Mouse (Mus musculus) kidney, adult 8-10 months (tissue): ENCODE measurements around the gene Olfr786.

ENCODE experiments used
- DNase-seq, 2 experiments: peaks; one replicate each; pipeline ENCODE4 v3.0.0; 2022

Gene Olfr786

DNA sequence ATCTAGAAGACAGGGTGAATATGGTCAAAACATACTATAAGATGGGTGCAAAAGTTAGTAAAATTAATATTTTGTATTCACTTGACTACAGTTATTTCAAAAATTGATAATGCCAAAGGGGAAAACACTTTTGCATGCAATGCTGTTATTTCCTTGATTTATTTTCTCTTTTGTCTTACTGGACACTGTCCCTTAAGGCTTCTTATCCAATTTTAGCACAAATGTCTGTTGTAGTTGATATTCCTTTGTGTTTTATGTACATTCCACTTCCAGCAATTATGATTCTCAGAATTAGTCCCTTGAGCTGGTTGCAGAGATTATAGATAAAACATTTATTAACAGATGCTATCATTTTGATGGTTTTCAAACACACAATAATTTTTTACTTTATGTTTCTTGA lies at the start of gene Olfr786:
Olfr786 (plus strand) TSS at position 301 of the 400 bp plus-strand sequence.
- no peak for DNase-seq

DNA sequence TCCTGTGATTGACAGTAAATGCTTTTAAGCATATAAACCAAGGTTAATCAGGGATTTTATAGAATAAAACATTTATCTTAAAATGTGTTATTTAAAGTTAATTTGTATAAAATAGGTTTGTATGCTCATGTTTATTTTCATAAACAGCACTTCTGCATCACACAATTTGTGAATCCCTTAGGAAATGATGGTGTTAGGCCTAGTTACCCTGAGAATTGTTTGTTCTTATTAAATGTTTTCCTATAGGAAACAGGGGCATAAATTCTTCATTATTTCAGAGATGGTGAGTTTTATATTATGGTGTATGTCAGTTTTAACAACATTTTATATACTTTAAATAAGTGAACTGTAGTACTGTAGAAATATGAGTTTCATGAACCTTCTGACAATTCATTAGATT lies 43.3 kb upstream of the Olfr786 start, which contains the start of gene Olfr784:
Olfr784 (plus strand) TSS at position 301 of the 400 bp plus-strand sequence.
- no peak for DNase-seq

DNA sequence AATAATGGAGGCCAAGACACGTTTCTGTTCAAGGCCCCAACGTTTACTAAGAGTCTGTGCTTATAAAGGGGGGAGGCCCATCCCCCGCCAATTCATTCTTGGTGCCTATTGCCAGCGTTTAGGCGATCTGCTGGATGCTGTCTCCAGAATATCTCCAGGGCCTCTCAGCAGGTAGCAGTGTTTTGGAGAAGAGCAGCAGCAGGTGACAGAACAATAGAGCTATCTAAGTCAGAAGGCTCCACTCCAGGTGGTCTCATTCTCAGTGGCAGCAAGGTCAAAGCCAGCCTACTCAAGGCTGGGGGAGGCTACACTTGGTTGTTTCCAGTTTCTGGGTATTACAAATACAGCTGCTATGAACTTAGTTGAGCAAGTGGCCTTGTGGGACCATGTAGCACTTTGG lies 26.2 kb upstream of the Olfr786 start:
- DNase-seq = no peak

- DNase-seq = no peak
These were observed 22.0 kb upstream of the Olfr786 start, which contains the start of gene Olfr785 for GRCm38 (mm10) chr10:129405126-129405525. Olfr785 (plus strand) TSS chr10:129405426.

- DNase-seq = no peak
These were observed 34.5 kb downstream of the Olfr786 start, which contains the start of gene Olfr787 for GRCm38 (mm10) chr10:129461562-129461961. Olfr787 (plus strand) TSS chr10:129461862.

DNA sequence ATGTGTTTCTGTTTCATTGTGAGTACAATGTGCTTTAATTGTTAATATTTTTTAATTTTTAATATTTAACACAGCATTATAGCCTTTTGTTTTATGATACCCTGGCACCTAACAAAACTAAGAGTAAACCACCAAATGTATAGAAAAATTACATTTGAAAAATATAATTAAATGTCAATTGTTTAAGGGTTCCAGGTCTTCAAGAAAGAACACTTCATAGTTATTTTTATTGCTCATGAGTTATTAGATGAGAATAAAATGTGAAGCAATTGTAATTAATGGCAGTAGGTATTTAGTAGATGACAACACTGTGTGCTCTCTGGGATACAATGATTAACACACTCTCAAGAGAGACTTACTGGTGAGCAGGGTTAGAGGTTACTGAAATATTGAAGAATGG lies 43.6 kb downstream of the Olfr786 start, which contains the start of gene Olfr788:
Olfr788 (plus strand) TSS at position 301 of the 400 bp plus-strand sequence.
- no peak for DNase-seq

DNA sequence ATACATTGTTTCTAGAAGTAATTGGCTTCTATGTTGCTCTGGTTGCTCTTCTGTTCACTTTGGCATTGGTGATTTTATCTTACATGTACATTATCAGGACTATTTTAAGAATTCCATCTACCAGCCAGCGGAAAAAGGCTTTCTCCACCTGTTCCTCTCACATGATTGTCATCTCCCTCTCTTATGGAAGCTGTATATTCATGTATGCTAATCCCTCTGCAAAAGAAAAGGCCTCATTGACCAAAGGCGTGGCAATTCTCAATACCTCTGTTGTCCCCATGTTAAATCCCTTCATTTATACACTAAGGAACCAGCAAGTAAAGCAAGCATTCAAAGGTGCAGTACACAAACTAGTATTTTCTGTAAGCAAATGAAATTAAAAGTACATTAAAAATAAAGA lies 46.1 kb downstream of the Olfr786 start:
- DNase-seq = no peak

- no peak for DNase-seq
These were observed 46.6 kb downstream of the Olfr786 start for GRCm38 (mm10) chr10:129473723-129474122.

- DNase-seq = no peak
These were observed 57.3 kb downstream of the Olfr786 start, which contains the start of gene Olfr789 for GRCm38 (mm10) chr10:129484452-129484851. Olfr789 (plus strand) TSS chr10:129484752.
